Mouse (Mus musculus) kidney, adult 2 months (tissue): ENCODE data around the gene 5730596B20Rik.

Source experiments
- CTCF ChIP-seq: fragments of 200-500 bp; conservative IDR thresholded peaks from 2 replicates; pipeline ENCODE4 v1.5.1; 2011; ENCODE audit warnings: low read depth, mild to moderate bottlenecking, control low read depth, low read length, moderate library complexity, mixed read lengths; ENCODE audit not compliant: insufficient read depth, insufficient read length
- POLR2A ChIP-seq: fragments of 200-500 bp; IDR thresholded peaks from one replicate; pipeline ENCODE4 v1.6.1; 2011; ENCODE audit warnings: low read depth, low read length, control low read depth

GRCm38 (mm10) chr6:52217459-52217768 lies 40.1 kb downstream of the 5730596B20Rik start:
- TF ChIP-seq CTCF (no peak), POLR2A (peak; percentile 80)
